Mouse (Mus musculus): ENCODE results near the gene Fam110a.

DNA sequence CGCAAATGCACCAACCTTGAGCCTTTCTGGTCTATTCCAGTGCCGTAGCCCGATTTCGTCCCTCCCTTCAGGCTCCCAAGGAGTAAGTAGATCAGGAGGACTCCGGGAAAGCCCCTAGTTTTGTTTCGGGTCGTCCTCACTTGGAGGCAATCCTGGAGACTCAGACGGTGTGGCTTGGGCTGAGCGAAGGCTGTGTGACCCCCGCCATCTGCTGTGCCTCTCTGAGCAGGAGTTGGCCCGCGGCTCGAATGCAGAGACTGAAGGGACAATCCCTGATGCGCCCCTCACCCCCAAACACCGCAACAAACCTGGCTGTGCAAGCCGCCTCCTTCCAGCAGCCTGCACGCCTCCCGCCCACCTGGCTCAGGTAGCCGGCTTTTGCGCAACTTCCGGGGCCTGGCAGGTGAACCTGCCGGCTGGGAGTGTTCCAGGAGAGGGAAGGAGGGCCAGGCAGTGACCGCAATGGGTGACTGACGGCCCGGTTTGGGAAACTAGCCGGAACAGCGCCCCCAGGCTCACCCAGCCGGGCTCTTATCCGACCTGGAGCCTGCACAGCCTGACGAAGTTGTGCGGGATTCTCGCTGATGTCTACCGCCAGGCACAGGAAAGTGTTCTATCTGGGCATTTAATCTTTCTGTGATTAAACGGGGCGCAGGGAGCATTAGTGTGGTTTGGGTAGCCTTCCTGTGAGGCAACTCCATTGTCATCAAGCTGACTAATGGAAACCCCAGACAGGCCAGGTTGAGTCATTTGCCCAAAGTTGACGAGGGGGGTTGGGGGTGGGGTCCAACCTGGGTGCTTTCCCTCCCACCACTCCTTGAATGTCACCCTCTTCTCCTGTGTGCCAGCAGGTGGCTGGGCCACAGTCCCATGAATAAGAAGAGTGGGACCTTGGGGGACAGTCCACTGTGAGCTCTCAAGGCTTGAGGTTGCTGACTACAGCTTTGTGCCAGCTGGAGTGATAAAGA, 6.1 kb downstream of the Fam110a start:
- peak; percentile 46; the same call in 1 of the 2 replicates for TF ChIP-seq CTCF (IDR thresholded peaks at IDR 0.05; ENCODE audit: low read depth, low read length)
- TF ChIP-seq POLR2A (IDR thresholded peaks at IDR 0.05; ENCODE audit: extremely low read depth, insufficient read depth, low read length), result no peak

Data from liver, adult 2 months (tissue).